Mouse (Mus musculus) erythroblast, embryonic 14.5 days (primary cell): ENCODE measurements around the gene Clcn5. TPM values are rescaled to one million over a fixed set of nuclear protein-coding genes. Genes with fewer than 3 reads are reported as not detected.

Experiments used
- H3K27me3 ChIP-seq: 2 replicates; pipeline ENCODE4 v1.6.1; 2012; ENCODE audit warnings: inconsistent platforms; ENCODE audit not compliant: control insufficient read depth
- H3K36me3 ChIP-seq: 2 replicates; pipeline ENCODE4 v1.6.1; 2012; ENCODE audit warnings: mild to moderate bottlenecking, inconsistent platforms; ENCODE audit not compliant: control insufficient read depth
- H3K4me1 ChIP-seq: 2 replicates; pipeline ENCODE4 v1.6.1; 2012; ENCODE audit warnings: inconsistent platforms; ENCODE audit not compliant: control insufficient read depth
- H3K4me3 ChIP-seq: replicated peaks from 2 replicates; pipeline ENCODE3; 2012; ENCODE audit warnings: moderate library complexity, mild to moderate bottlenecking, inconsistent platforms
- H3K9me3 ChIP-seq: 2 replicates; pipeline ENCODE4 v1.6.1; 2012; ENCODE audit warnings: low read length, inconsistent platforms, mixed read lengths; ENCODE audit not compliant: control insufficient read depth
- GATA1 ChIP-seq: IDR thresholded peaks from 2 replicates; pipeline ENCODE4 v1.6.1; 2012; ENCODE audit warnings: low read length, inconsistent platforms, mixed read lengths
- TAL1 ChIP-seq: IDR thresholded peaks from 3 replicates; pipeline ENCODE4 v1.6.1; 2012; ENCODE audit warnings: low read length, inconsistent platforms, mixed read lengths
- polyA plus RNA-seq: library from polyadenylated mRNA; stranded (reverse); fragments of >175 nt; gene quantifications from 2 replicates; pipeline ENCODE4 v1.2.3, GENCODE M21; 2012

The Clcn5 gene
- polyA plus RNA-seq, result 0.01 and 0.05 TPM in 2 replicates

DNA sequence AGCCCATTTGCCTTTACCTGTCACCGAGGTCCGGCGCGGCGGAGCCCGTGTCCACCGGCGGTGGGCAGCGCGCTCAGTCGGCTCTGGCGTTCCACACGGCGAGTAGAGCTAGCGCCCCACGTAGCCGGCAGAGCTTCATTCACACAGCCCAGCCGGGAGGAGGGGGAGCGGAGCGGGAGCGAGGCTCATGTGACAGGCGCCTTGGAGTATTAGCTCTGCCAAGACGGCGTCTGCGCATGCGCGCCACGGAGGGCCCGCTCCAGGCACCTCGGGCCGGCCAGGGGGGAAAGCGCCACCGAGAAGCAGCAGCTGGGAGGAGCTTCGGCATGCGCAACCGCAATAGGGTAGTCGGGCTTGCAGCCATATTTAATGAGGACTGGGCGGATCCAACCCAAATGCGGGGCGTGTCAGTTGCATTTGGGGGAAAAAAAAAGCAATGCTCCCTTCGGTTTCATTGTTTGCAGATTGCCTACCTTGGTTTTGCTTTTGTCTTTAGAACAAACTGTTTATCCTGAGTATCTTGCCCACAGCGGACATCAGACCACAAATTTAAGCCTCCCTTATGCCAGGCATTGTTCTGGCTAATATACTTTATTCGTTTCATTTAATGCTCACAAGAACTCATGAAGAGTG, at the start of gene Clcn5:
Gene Clcn5, minus strand, starts transcription at position 270 of the 633 bp plus-strand sequence.
- H3K4me3 ChIP-seq, result peak within 1 kb of the TSS; percentile 82
- no peak for TF ChIP-seq TAL1
- TF ChIP-seq GATA1, result no peak
- no peaks in the 10 kb centered on the region; the same call in 1 of the 2 replicates for H3K27me3 ChIP-seq
- H3K9me3 ChIP-seq, result peaks cover 5% of the 10 kb centered on the region; the same call in 1 of the 2 replicates
- H3K36me3 ChIP-seq, result no peaks in the 10 kb centered on the region
- H3K4me1 ChIP-seq, result peaks cover 16% of the 10 kb centered on the region

DNA sequence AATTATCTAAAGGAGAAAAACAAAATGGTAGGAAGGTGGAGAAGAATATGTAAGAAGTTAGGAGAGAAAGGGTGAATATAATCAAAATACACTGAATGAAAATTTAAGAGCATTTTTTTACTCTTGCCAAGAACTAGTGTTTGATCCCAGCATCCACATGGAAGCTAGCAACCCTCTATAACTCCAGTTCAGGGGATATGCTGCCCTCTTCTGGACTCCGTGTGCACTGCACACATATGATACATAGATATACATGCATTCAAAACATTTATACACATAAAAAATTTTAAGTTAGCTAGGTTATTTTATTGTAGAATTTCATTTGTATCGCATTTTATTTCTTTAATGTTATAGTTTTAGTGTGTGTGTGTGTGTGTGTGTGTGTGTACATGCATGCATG, 6.3 kb upstream of the Clcn5 start:
- H3K9me3 ChIP-seq, result no peaks in the 10 kb centered on the region
- no peaks in the 10 kb centered on the region for H3K36me3 ChIP-seq
- TF ChIP-seq GATA1, result no peak
- TF ChIP-seq TAL1, result no peak
- no peaks in the 10 kb centered on the region for H3K4me1 ChIP-seq
- H3K4me3 ChIP-seq, result no peak overlapping the region
- H3K27me3 ChIP-seq, result peaks cover 6% of the 10 kb centered on the region; the same call in 1 of the 2 replicates

DNA sequence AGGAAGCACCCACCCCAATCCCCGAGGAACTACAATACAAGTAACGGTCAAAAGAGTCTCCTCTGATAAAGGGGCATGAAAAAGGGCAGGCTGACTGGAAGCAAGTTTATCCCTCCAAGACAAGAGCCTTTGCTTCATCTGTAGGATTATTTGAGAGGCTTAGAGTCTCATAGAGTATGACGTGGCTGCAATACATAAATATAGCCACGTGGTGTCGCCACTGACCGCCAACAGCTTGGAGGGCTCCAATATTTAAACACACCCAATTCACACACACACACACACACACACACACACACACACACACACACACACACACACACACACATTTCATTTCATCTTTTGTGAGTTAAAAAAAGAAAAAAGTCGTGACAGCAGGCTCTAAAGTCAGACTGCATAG, 3.1 kb upstream of the Clcn5 start:
- Histone ChIP-seq H3K36me3 (no peaks in the 10 kb centered on the region), H3K4me1 (peaks cover 16% of the 10 kb centered on the region), H3K4me3 (no peak overlapping the region), H3K9me3 (peaks cover 5% of the 10 kb centered on the region; the same call in 1 of the 2 replicates), H3K27me3 (no peaks in the 10 kb centered on the region; the same call in 1 of the 2 replicates)
- TF ChIP-seq TAL1 (no peak), GATA1 (no peak)

DNA sequence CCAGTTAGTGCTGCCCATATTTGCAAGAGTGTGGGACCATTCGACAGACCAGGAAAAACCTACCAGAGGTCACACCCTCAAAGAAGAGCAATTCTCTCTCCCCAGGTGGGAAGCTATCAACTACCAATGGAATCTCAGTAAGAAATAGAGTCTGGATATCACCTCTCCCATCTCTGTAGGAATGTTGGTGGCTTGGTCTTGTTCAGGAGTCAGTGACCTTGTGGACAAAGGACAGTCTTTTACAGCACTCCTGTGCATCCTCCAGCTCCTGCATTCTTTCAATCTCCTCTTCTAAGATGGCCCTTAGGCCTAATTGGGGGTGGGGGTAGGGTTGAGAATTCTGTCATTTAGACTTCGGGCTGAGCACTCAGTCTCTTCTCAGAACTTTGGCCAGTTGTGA, 1.4 kb upstream of the Clcn5 start:
- H3K4me1 ChIP-seq, result peaks cover 16% of the 10 kb centered on the region
- no peaks in the 10 kb centered on the region for H3K36me3 ChIP-seq
- peaks cover 5% of the 10 kb centered on the region; the same call in 1 of the 2 replicates for H3K9me3 ChIP-seq
- no peak overlapping the region for H3K4me3 ChIP-seq
- TF ChIP-seq TAL1, result no peak
- no peak for TF ChIP-seq GATA1
- no peaks in the 10 kb centered on the region; the same call in 1 of the 2 replicates for H3K27me3 ChIP-seq

DNA sequence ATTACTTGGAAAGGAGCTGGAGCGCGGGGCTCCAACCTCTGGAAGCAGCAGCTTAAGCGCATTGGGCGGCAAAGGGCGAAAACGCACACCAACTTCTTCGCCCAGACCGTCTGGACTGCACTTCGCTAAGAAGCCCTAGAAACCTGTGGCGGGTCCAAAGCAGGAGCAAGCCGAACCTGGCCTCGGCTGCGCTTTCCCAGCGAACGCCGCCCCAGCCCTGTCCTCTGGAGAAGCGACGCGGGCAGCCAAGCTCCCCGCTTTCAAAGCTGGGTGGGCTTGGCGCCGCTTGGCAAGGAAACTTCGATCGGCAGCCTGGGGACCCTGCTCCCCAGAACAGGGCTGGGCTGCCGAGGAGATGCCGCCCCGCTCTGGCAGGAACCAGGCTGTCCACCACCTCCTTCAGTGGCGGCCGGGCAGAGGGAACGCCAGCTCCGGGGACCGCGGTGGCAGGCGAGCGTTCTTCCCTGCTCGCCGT, 570 bp downstream of the Clcn5 start:
- H3K9me3 ChIP-seq, result peaks cover 5% of the 10 kb centered on the region; the same call in 1 of the 2 replicates
- H3K27me3 ChIP-seq, result no peaks in the 10 kb centered on the region; the same call in 1 of the 2 replicates
- TF ChIP-seq TAL1, result no peak
- no peak for TF ChIP-seq GATA1
- peak overlapping the region; percentile 82 for H3K4me3 ChIP-seq
- H3K4me1 ChIP-seq, result peaks cover 16% of the 10 kb centered on the region
- no peaks in the 10 kb centered on the region for H3K36me3 ChIP-seq

DNA sequence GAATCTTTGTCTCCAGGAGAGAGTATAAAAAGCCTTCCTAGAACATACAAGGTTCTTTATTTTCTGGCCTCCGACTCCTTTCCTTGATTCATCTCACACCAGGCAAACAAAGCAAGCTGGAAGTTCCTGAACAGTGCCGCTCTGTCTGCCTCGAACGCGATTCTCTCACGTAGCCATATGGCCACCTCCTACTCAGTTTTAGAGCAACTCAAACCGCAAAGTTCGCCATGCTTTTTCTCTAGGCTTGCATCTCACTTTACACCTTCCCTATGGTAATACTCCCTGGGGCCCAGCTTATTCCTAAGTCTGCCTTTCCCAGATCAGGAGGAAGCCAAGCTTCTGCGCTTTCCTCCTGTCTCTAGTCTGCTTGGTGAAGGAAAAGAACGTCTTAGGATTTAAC, 4.0 kb downstream of the Clcn5 start:
- Histone ChIP-seq H3K27me3 (no peaks in the 10 kb centered on the region; the same call in 1 of the 2 replicates), H3K36me3 (no peaks in the 10 kb centered on the region), H3K4me1 (peaks cover 16% of the 10 kb centered on the region), H3K9me3 (peaks cover 5% of the 10 kb centered on the region; the same call in 1 of the 2 replicates), H3K4me3 (no peak overlapping the region)
- no peak for TF ChIP-seq TAL1
- no peak for TF ChIP-seq GATA1

DNA sequence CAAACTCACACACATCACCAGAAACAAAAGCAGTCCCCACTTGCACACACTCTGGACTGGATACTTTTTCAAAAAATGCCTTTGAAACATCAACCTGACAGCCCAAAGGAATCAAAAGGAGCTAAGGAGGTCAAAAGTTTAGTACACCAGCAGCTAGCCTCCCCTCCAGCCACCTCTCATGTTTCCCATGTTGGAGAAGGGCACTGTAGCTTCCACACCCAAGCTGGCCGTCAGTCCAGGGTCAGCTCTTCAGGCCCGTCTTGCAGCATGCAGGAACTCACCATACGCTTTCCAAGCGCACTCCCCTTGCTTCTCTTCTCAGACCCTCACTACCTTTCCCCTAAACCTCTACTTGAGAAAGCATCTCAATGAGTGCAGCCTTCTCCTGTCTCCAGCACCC, 4.5 kb downstream of the Clcn5 start:
- Histone ChIP-seq H3K9me3 (peaks cover 5% of the 10 kb centered on the region; the same call in 1 of the 2 replicates), H3K4me1 (peaks cover 14% of the 10 kb centered on the region), H3K4me3 (no peak overlapping the region), H3K36me3 (no peaks in the 10 kb centered on the region), H3K27me3 (no peaks in the 10 kb centered on the region; the same call in 1 of the 2 replicates)
- no peak for TF ChIP-seq GATA1
- no peak for TF ChIP-seq TAL1

DNA sequence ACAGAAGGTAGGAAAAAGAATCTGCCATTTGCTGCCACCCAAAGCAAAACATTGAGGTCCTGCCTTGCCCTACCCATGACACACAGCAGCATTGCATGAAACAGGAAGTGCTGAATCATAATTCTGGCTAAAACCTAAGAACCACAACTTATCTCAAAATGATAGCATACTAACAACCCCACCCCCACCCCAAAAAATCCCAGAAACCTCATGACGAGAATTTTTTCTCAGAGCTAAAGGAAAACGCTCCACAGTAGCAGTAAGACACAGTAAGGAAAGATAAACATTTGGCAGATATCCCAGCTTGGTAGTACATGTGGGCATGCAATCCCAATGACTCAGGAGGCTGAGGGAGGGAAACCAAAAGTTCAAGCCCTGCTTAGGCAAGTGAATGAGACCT, 10.9 kb downstream of the Clcn5 start:
- TF ChIP-seq GATA1 (no peak), TAL1 (no peak)
- no peak overlapping the region for H3K4me3 ChIP-seq

DNA sequence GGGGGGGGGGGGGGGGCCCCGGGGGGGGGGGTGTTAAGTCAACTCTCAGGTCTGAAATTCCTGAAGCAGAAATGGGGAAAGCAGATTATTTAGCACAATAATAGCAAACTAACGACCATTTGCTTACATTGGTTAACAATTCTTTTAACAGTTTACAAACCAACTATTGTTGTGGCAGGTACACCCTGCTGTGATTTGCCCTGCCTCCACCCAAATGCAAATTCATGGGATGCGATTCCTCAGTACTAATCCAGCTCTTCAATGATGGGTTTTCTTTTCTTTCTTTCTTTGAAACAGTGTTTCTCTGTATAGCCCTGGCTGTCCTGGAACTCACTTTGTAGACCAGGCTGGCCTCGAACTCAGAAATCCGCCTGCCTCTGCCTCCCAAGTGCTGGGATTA, 12.3 kb downstream of the Clcn5 start:
- Histone ChIP-seq H3K9me3 (no peaks in the 10 kb centered on the region), H3K27me3 (no peaks in the 10 kb centered on the region), H3K4me1 (no peaks in the 10 kb centered on the region), H3K4me3 (no peak overlapping the region), H3K36me3 (no peaks in the 10 kb centered on the region)
- TF ChIP-seq TAL1 (no peak), GATA1 (no peak)

More for the DNA sequence above, 10.9 kb downstream of the Clcn5 start:
- H3K4me1 ChIP-seq, result no peaks in the 10 kb centered on the region
- H3K9me3 ChIP-seq, result no peaks in the 10 kb centered on the region
- H3K27me3 ChIP-seq, result no peaks in the 10 kb centered on the region
- H3K36me3 ChIP-seq, result no peaks in the 10 kb centered on the region
